Mouse (Mus musculus): ENCODE results near the gene Hpse.

DNA sequence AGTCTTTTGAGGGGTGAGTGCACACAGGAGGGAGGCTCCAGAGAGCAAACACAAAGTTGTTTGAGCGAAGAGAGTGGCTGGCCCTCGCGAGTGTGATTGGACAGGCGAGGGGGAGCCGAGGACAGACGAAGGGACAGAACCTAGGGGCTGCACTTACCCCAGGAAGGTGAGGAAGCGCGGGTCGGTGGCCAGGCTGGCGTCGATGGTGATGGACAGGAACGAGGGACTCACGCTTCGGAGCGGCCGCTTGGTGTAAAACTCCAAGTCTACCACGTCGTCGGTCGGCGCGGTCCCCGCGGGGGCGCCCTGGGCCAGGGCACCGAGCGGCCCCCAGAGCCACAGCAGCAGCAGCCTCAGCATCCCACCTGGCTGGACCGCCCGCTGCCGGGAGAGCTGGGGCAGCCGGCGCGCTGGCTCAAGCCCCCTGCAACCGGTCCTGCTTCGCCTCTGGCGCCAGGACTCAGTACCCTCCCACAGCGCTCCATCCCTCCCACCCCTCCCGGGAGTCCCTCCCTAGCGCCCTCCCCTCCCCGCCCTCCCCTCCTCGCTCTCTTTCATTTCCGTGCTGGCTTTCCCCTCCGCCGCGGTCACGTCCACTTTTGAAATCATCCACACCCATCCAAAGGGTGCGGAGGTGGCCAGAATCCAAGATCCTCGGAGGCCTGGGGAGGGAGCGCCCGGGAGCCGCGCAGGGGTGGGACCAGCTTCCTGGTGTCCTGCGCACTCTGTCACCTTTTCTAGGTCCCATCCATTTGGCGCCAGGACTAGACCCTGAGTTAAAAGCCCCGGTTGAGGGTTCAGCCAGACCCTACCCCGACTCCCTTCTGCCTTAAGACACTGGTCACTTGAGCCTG lies at the start of gene Hpse:
- TF ChIP-seq CTCF (IDR thresholded peaks at IDR 0.05; ENCODE audit: control insufficient read depth, insufficient read depth, insufficient read length) (no peak), USF1 (IDR thresholded peaks at IDR 0.05; ENCODE audit: low read depth) (no peak)

Measured in C2C12 (cell line).